Mouse (Mus musculus): ENCODE measurements around the gene Zfp143. TPM values are rescaled to one million over a fixed set of nuclear protein-coding genes. Genes with fewer than 3 reads are reported as not detected.
A peak's percentile ranks its signal among the peaks of the same experiment; 100 is the strongest.

Zfp143 gene
- polyA plus RNA-seq, 2 experiments = 8.2 to 8.6 TPM

- H3K9ac ChIP-seq (replicated peaks) = peak within 1 kb of the TSS; percentile 93
- WGBS (ENCODE audit: insufficient replicate concordance) = under 1% methylated on average over 81 of the region's 81 CpGs
- ATAC-seq (ENCODE audit: insufficient read depth) = peak; percentile 95
Observed at GRCm38 (mm10) chr7:110121516-110122288, 60.7 kb downstream of the Zfp143 start, which contains the start of gene Wee1. Gene Wee1, plus strand, starts transcription at chr7:110122046.

GRCm38 (mm10) chr7:110122289-110122564 is 61.2 kb downstream of the Zfp143 start:
- Histone ChIP-seq H3K9ac (replicated peaks) (peak overlapping the region; percentile 93), H3K4me2 (ENCODE audit: low read depth) (peak overlapping the region; percentile 90), H3K36me3 (replicated peaks; ENCODE audit: control insufficient read depth, insufficient read depth, low read depth) (peaks cover 10% of the 10 kb centered on the region), H3K27me3 (ENCODE audit: control insufficient read depth, insufficient read depth, low read length) (no peaks in the 10 kb centered on the region), H3K4me1 (replicated peaks; ENCODE audit: control insufficient read depth in 2 of 2, insufficient read depth in 2 of 2, low read length in 1 of 2) (peaks cover 4 to 14% of the 10 kb centered on the region in 2 experiments), H3K9me3 (ENCODE audit: control insufficient read depth, low read length) (no peaks in the 10 kb centered on the region), H3K4me3 (ENCODE audit: insufficient read depth in 1 of 2, low read depth in 2 of 2, low read length in 2 of 2) (peak overlapping the region; percentile 81 to 97), H3K27ac (peak overlapping the region; percentile 85)
- no peak for TF ChIP-seq CTCF (IDR thresholded peaks at IDR 0.05; ENCODE audit: low read depth)
- TF ChIP-seq EP300 (IDR thresholded peaks at IDR 0.05; ENCODE audit: low read depth) = no peak
- 1% methylated on average over 27 of the region's 27 CpGs for WGBS (ENCODE audit: insufficient replicate concordance)
- DNase-seq (ENCODE audit: low read depth in 3 of 3, low spot score in 3 of 3) (no peak), ATAC-seq (ENCODE audit: insufficient read depth) (no peak)

More at GRCm38 (mm10) chr7:110121516-110122288, 60.7 kb downstream of the Zfp143 start, which contains the start of gene Wee1:
- TF ChIP-seq CTCF (IDR thresholded peaks at IDR 0.05; ENCODE audit: low read depth) = no peak
- 0 out of 2 replicates have a peak, but pooled peaks have one; percentile 3 for TF ChIP-seq EP300 (IDR thresholded peaks at IDR 0.05; ENCODE audit: low read depth)
- Histone ChIP-seq H3K4me3 (ENCODE audit: insufficient read depth in 1 of 2, low read depth in 2 of 2, low read length in 2 of 2) (peak within 1 kb of the TSS; percentile 95 to 97), H3K4me1 (replicated peaks; ENCODE audit: control insufficient read depth in 2 of 2, insufficient read depth in 2 of 2, low read length in 1 of 2) (peaks cover 4 to 14% of the 10 kb centered on the region in 2 experiments), H3K9me3 (ENCODE audit: control insufficient read depth, low read length) (no peaks in the 10 kb centered on the region), H3K36me3 (replicated peaks; ENCODE audit: control insufficient read depth, insufficient read depth, low read depth) (peaks cover 6% of the 10 kb centered on the region), H3K27ac (peak within 1 kb of the TSS; percentile 85), H3K4me2 (ENCODE audit: low read depth) (peak within 1 kb of the TSS; percentile 90), H3K27me3 (ENCODE audit: control insufficient read depth, insufficient read depth, low read length) (no peaks in the 10 kb centered on the region)
- peak; percentile 96 to 97 (median 97) for DNase-seq (ENCODE audit: low read depth in 3 of 3, low spot score in 3 of 3)

GRCm38 (mm10) chr7:110122565-110123422 is 61.8 kb downstream of the Zfp143 start:
- peaks cover 15% of the 10 kb centered on the region for H3K36me3 ChIP-seq (replicated peaks; ENCODE audit: control insufficient read depth, insufficient read depth, low read depth)
- peak overlapping the region; percentile 81 to 97 for H3K4me3 ChIP-seq (ENCODE audit: insufficient read depth in 1 of 2, low read depth in 2 of 2, low read length in 2 of 2)
- ATAC-seq (ENCODE audit: insufficient read depth) (peak; percentile 16), DNase-seq (ENCODE audit: low read depth in 3 of 3, low spot score in 3 of 3) (peak in 1 of 3 experiments; percentile 39)
- no peak for TF ChIP-seq EP300 (IDR thresholded peaks at IDR 0.05; ENCODE audit: low read depth)
- no peak for TF ChIP-seq CTCF (IDR thresholded peaks at IDR 0.05; ENCODE audit: low read depth)
- H3K27ac ChIP-seq = peak overlapping the region; percentile 85
- peak overlapping the region; percentile 93 for H3K9ac ChIP-seq (replicated peaks)
- under 1% methylated on average over 65 of the region's 74 CpGs for WGBS (ENCODE audit: insufficient replicate concordance)
- peak overlapping the region; percentile 90 for H3K4me2 ChIP-seq (ENCODE audit: low read depth)
- no peaks in the 10 kb centered on the region for H3K9me3 ChIP-seq (ENCODE audit: control insufficient read depth, low read length)
- H3K27me3 ChIP-seq (ENCODE audit: control insufficient read depth, insufficient read depth, low read length) = no peaks in the 10 kb centered on the region
- peaks cover 4 to 14% of the 10 kb centered on the region in 2 experiments for H3K4me1 ChIP-seq (replicated peaks; ENCODE audit: control insufficient read depth in 2 of 2, insufficient read depth in 2 of 2, low read length in 1 of 2)

- Histone ChIP-seq H3K4me2 (ENCODE audit: low read depth) (peak overlapping the region; percentile 90), H3K27ac (peak overlapping the region; percentile 85)
- ATAC-seq (ENCODE audit: insufficient read depth) = no peak
Observed at GRCm38 (mm10) chr7:110123844-110124555, 63.0 kb downstream of the Zfp143 start.

More at GRCm38 (mm10) chr7:110123844-110124555, 63.0 kb downstream of the Zfp143 start:
- Histone ChIP-seq H3K4me1 (replicated peaks; ENCODE audit: control insufficient read depth in 2 of 2, insufficient read depth in 2 of 2, low read length in 1 of 2) (peaks cover 4 to 14% of the 10 kb centered on the region in 2 experiments), H3K36me3 (replicated peaks; ENCODE audit: control insufficient read depth, insufficient read depth, low read depth) (peaks cover 25% of the 10 kb centered on the region), H3K9me3 (ENCODE audit: control insufficient read depth, low read length) (no peaks in the 10 kb centered on the region), H3K27me3 (ENCODE audit: control insufficient read depth, insufficient read depth, low read length) (no peaks in the 10 kb centered on the region), H3K4me3 (ENCODE audit: insufficient read depth in 1 of 2, low read depth in 2 of 2, low read length in 2 of 2) (peak overlapping the region; percentile 81 to 97), H3K9ac (replicated peaks) (peak overlapping the region; percentile 93)
- TF ChIP-seq EP300 (IDR thresholded peaks at IDR 0.05; ENCODE audit: low read depth) = no peak
- no peak for TF ChIP-seq CTCF (IDR thresholded peaks at IDR 0.05; ENCODE audit: low read depth)
- 24% methylated on average over 12 of the region's 12 CpGs for WGBS (ENCODE audit: insufficient replicate concordance)
- peak in 1 of 3 experiments; percentile 53 for DNase-seq (ENCODE audit: low read depth in 3 of 3, low spot score in 3 of 3)
